In the genomic region with DNA sequence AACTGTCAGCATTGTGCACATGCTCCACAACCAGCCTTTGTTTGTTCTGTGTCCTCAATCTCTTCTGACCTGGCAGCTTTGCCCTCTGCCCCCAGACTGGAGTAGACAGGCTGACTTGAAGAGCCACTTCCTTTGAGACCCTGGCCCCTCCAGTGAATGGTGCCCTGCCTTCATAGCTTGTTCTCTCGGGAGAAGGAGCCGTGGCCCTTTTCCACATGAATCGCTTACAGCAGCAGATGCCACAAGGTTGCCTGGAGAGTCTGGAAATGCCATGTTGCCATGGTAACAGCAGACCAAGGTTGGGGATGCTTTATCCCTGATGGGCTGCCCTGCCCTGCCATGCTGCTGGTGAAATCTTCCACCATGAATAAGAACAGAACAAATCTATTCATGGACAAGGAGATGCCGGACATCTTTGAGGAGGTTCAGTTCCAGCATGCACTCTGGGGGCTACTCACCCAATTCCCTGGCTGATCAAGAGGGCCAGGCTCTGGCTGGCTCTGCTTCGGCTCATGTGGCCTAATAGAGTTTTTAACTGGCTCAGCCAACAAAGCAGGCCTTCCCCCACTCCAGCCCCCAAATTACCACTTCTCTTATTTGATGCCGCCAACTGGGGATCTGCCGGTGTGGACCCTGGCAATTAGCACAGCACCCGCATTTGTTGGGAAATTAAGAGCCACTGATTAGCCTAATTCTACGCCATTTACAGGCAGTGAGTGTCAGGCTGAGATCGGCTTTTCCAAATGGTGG, we compare ENCODE assay signal across 11 mouse cellular contexts. TPM values are rescaled to one million over a fixed set of nuclear protein-coding genes. Genes with fewer than 3 reads are reported as not detected.
DNase-seq lines count a peak whose midpoint lies in the region; ATAC-seq lines count a peak whose summit lies in the region.
"Had no signal": no experiment of that assay in that cellular context is flagged by ENCODE, and none has a peak within 500 bp of the region (broad histone marks: within the 10 kb centered on the region; RNA-seq: fewer than 3 reads in every experiment).

No protein-coding gene starts in this region.

- no peaks in the 10 kb centered on the region for H3K27me3 ChIP-seq in forebrain, embryonic 16.5 days (replicated peaks; ENCODE audit: control insufficient read depth, insufficient read depth, low read length)
- 0 out of 2 replicates have a peak, but pooled peaks cover 3% of the 10 kb centered on the region for H3K27me3 ChIP-seq in midbrain, embryonic 13.5 days

- DNase-seq in R1 (ENCODE audit: low read depth, low spot score), result peak; percentile 39
- peak; percentile 90 for DNase-seq in cerebellum, adult 9-11 months
- DNase-seq in thymus, postnatal 10 days (ENCODE audit: low spot score in 2 of 2), result no peak
- no peak for DNase-seq in lung, postnatal 10 days
- DNase-seq in kidney, postnatal 14 days, result no peak
- no peak for DNase-seq in gastrocnemius, postnatal 4 days (ENCODE audit: low spot score in 2 of 2)
- DNase-seq: adrenal gland, postnatal 25 days had no signal

- peak overlapping the region; percentile 57 for H3K27ac ChIP-seq in forebrain, embryonic 16.5 days (ENCODE audit: low read length)
- H3K27ac ChIP-seq in midbrain, embryonic 13.5 days, result peak overlapping the region; percentile 87
- H3K27ac ChIP-seq: limb, embryonic 12.5 days had no signal

- no peaks in the 10 kb centered on the region; the same call in 1 of the 2 replicates for H3K9me3 ChIP-seq in forebrain, embryonic 16.5 days (ENCODE audit: control insufficient read depth, low read length)
- H3K9me3 ChIP-seq in midbrain, embryonic 13.5 days, result no peaks in the 10 kb centered on the region

- peak; percentile 86 for ATAC-seq in forebrain, embryonic 16.5 days
- peak; percentile 91 for ATAC-seq in midbrain, embryonic 13.5 days

- WGBS in forebrain, embryonic 16.5 days, result 4% methylated on average over 10 of the region's 10 CpGs
- 16% methylated on average over 10 of the region's 10 CpGs for WGBS in midbrain, embryonic 13.5 days

- no peaks in the 10 kb centered on the region for H3K36me3 ChIP-seq in forebrain, embryonic 16.5 days (ENCODE audit: control insufficient read depth, insufficient read depth)
- no peaks in the 10 kb centered on the region for H3K36me3 ChIP-seq in midbrain, embryonic 13.5 days
- H3K36me3 ChIP-seq: limb, embryonic 12.5 days had no signal

- H3K4me3 ChIP-seq in forebrain, embryonic 16.5 days (replicated peaks; ENCODE audit: low read length), result no peak overlapping the region
- H3K4me3 ChIP-seq in midbrain, embryonic 13.5 days (replicated peaks), result no peak overlapping the region
- H3K4me3 ChIP-seq: limb, embryonic 12.5 days; megakaryocyte, embryonic 14.5 days had no signal

- peaks cover 18% of the 10 kb centered on the region for H3K4me1 ChIP-seq in forebrain, embryonic 16.5 days (replicated peaks; ENCODE audit: control insufficient read depth, insufficient read depth, low read length)
- peaks cover 34% of the 10 kb centered on the region for H3K4me1 ChIP-seq in midbrain, embryonic 13.5 days (replicated peaks)

- H3K9ac ChIP-seq in forebrain, embryonic 16.5 days (replicated peaks; ENCODE audit: low read depth, low read length), result no peak overlapping the region
- H3K9ac ChIP-seq in midbrain, embryonic 13.5 days (replicated peaks), result peak overlapping the region; percentile 19; the same call in 1 of the 2 replicates
- H3K9ac ChIP-seq: limb, embryonic 12.5 days had no signal

- H3K4me2 ChIP-seq in forebrain, embryonic 16.5 days (ENCODE audit: low read length), result no peak overlapping the region
- H3K4me2 ChIP-seq in midbrain, embryonic 13.5 days (replicated peaks), result no peak overlapping the region; the same call in 1 of the 2 replicates
- H3K4me2 ChIP-seq: limb, embryonic 12.5 days had no signal

RNA-seq across cellular contexts. Expression of a gene that starts 57.8 kb away (rescaled TPM):
- 7.6 and 8.4 TPM in 2 replicates for polyA plus RNA-seq in forebrain, embryonic 16.5 days (2015; fragmentation: Nextera tagmentation; extraction: Ambion mirVana)
- 8.0 and 8.5 TPM in 2 replicates for polyA plus RNA-seq in midbrain, embryonic 13.5 days (2015; fragmentation: Nextera tagmentation; extraction: Ambion mirVana)
- 10 to 100 TPM; 15.8 to 20.2 TPM for total RNA-seq in gastrocnemius, postnatal 4 days (2021)

Comparison
In these comparisons a context has a peak if more than half of its experiments do, and no peak if none do; other contexts are left out.
1. DNase-seq: peak in R1 (single experiment) and cerebellum, adult 9-11 months (single experiment); none in thymus, postnatal 10 days (0 of 2), lung, postnatal 10 days (single experiment), kidney, postnatal 14 days (single experiment) and gastrocnemius, postnatal 4 days (0 of 2).